Mouse (Mus musculus) megakaryocyte, embryonic 14.5 days (primary cell): ENCODE results near the gene Meis1.

ENCODE experiments used
- FLI1 ChIP-seq: IDR thresholded peaks from 2 replicates; pipeline ENCODE4 v1.6.1; 2012; ENCODE audit warnings: low read length, inconsistent platforms, mixed read lengths
- GATA1 ChIP-seq: IDR thresholded peaks from 3 replicates; pipeline ENCODE4 v1.6.1; 2012; ENCODE audit warnings: mixed read lengths, low read length, inconsistent platforms, borderline replicate concordance

DNA sequence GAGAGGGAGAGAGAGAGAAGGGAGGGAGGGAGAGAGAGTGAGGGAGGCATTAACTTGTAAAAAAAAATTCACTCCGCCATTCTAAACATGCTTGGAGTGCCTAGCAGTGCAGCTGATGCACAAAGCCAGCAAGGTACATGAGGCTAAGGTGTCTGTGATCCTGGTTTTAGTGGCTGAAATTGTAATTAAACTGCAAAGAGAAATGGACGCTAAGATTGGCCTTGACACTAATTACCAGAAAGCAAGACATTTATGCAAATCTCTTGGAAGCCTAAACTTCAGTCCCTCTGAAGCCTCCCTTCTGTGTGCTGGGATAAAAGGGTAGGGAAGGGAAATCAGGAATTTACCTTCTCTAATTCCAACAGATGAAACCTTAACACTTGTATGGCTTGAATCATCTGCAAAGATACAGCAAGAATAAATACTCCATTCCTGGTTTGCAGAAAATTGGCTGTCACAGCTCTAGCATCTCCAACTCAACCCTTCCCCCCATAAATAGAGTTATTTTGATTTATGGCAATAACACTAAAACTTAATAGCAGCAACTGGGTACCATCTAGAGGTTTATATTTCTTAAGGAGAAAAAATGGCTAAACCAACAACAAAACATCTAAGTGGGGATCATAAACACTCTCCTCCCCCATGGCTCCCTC is 6.2 kb downstream of the Meis1 start:
- TF ChIP-seq GATA1 (no peak), FLI1 (no peak)
